Mouse (Mus musculus) cerebellum, adult 9-10 months (tissue): Measurements from ENCODE around the gene Plekha1.

Experiments
- DNase-seq: peaks from one replicate; pipeline ENCODE4 v3.0.0; 2022

The Plekha1 gene

DNA sequence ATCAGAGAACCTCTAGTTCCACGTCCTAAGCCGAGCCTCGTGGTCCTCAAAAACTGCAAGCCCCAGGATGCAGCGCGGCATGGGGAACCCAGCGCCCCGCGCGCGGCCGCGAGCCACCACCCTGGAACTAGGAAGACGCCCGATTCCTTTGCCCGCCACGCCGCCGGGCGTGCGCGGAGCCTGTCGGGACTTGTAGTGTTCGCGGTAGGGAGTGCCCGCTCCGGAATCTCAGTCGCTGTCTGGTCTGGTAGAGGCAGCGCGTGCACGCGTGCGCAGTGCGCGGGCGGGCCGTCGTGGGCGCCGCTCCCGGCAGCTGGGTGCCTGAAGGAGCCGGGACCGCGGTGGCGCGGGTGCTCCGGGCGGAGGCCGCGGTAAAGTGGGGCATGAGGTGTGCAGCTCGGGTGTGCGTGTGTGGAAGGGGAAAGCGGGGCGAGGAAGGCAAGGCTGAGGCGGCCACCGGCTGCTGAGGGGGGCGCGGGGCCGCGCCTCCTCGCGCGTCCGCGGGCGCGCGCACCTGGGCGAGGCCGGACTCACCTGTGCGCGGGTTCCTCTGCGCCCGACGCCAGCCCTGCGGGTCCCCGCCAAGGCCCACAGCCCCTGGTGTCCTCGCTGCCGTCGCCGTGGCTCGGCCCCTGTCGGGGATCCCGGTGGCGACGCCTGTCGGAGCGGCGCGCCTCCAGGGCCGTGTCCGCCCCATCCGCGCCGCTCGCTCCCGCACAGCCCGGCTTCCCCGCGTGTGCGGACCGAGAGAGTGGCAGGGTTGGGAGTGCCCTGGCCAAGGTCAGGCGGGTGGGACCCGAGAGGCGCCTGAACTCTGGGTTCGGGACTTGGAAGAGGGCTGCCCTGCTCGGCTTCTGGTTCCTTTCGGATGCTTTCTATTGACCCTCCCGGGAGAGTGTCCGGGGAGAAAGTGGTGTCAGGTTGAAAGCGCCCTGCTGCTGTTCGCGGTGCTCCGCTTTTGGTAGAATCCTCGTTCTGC lies at the start of gene Plekha1:
Plekha1 (plus strand) TSS at position 144 of the 979 bp plus-strand sequence.
- peak; percentile 99 for DNase-seq

- DNase-seq: no peak
Measured at GRCm38 (mm10) chr7:130816243-130816642, 49.3 kb upstream of the Plekha1 start.

DNA sequence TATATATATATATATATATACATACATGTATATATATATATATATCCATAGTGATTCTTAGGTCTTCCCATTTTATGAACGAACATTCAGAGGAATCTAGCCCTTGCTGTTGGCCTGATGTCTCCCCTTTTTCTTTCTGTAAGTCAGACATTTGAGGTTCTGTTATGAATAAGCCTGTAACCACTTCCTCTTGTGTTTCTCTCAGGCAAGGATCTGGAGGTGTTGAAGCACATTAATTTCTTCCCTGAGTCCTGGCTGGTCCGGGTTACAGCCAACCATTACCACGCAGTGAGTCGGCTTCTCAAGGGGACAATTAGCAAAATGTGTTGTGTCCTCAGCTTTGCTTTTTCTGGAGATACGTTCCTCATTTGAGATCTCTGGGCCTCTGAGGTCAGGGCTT lies 46.7 kb upstream of the Plekha1 start:
- DNase-seq: no peak

- no peak for DNase-seq
Measured at GRCm38 (mm10) chr7:130819624-130820023, 45.9 kb upstream of the Plekha1 start.

DNA sequence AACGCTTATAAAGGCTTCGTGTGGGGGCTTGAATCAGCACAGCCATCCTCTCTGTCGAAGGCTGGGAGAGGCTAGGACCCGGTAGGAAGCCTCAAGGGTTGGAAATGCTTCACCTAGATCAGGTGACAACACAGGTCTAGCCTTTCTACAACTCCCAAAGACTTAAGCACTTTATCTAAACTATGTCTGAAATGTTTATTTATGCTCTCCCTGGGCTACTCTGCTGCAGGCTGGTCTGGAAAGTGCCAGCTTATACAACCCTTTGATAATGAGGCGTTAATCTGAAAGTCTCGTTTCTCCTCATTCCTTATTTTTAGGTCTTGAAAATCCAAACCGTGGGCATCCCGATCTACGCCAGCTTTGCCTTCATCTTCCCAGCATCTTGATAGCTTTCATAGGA lies 41.6 kb upstream of the Plekha1 start:
- DNase-seq: no peak

- DNase-seq: no peak
Measured at GRCm38 (mm10) chr7:130826343-130826742, 39.2 kb upstream of the Plekha1 start.

DNA sequence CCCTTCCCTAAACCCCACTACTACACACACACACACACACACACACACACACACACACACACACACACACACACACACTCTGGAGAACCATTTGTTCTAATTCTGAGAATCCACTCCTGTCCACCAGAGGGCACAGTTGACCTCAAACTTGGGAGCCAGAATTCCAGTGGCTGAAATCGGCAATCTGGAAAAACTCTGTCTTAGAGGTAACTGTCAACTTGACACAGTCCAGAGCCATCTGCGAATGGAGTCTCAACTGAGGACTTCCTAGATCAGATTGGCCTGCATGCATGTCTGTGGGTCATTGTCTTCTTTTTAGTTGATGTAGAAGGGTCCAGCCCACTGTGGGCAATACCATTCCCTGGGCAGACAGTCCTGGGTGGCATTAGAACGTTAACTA lies 38.1 kb upstream of the Plekha1 start:
- peak; percentile 76 for DNase-seq

- no peak for DNase-seq
Measured at GRCm38 (mm10) chr7:130827844-130828403, 37.6 kb upstream of the Plekha1 start.

DNA sequence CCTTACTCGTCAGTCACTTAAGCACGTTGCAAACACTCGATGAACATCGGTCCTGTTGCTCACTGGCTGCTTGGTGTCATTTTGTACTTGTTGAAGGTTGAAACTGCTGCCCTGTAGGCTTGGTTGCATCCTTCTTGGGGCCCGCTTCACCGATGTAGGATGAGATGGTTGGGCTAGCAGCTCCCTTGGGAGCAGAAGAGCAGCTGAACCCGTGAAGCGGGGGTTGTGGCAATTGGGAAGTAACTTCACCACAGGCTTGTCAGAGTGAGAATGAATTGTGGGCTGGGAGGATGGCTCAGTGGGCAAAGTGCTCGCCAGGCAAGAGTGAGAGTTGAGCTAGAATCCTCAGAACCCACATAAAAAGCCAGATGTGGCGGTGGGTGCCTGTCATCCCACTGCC lies 37.1 kb upstream of the Plekha1 start:
- no peak for DNase-seq

DNA sequence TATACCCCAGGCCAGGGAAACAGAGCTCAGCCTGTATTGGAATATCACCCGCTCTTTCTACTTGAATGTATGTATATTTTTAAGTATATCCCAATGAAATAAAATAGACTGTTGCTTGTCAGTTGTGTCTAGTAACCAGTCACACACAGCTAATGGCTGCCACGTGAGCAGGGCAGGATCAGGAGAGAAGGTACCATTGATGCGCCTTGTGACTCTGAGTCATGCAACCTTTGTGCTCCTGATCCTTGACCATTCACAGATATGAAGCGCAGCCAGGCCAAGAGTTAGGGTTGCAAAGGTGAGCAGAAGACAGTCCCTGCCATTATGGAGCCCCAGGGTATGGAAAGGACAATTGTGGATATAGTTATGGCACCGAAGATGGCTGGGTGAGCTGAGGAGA lies 34.0 kb upstream of the Plekha1 start:
- no peak for DNase-seq

GRCm38 (mm10) chr7:130834299-130834698 lies 31.3 kb upstream of the Plekha1 start:
- no peak for DNase-seq

- peak; percentile 58 for DNase-seq
Measured at GRCm38 (mm10) chr7:130834958-130835861, 30.3 kb upstream of the Plekha1 start.

DNA sequence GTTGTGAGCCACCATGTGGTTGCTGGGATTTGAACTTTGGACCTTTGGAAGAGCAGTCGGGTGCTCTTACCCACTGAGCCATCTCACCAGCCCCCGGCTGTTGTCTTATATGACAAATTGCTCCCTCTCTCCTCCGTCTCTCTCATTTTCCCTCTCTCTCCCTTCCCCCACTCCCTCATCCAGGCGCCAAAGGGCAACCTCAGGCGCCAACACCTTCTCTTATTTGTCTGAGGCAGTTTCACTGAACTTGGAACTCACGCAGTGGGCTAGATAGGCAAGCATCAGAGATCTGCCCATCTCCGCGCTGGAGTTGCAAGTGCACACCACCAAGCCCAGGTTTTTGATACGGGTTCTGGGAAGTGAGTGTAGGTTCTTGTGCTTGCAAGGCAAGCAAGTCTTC lies 29.5 kb upstream of the Plekha1 start:
- DNase-seq: peak; percentile 48

DNA sequence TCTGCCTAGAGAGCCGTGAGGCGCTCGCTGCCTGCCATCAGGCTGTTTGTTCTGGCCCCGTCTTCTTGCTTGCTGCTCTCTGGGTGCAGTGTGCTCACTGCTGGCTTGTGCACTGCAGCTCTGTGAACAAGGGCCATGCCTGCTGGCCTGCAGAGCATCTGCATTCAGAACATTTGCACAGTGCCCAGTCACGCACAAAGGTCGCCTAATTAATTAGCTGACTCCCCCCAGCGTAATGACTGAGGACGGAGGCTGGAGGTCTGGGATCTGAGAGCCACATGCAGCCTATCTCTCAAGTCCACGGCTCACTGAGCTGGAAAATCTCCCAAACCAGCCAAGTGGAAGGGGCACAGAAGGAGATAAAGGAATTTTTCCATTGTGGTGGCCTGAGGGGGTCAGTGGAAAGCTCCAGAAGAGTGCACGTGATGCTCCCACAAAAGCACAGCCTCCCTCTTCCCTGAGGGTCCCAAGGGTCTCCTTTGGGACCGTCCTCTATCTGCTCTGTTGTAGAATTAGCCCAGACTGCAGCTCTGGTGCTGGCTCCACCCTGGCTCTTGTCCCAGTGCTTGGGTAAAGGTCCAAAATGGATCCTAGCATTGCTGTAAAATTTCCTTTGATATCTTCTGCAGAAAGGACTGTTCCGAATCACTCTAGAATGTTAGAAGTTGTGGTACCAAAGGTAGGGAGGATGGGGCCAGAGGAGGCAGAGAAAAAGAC lies 27.5 kb upstream of the Plekha1 start:
- peak; percentile 91 for DNase-seq

- no peak for DNase-seq
Measured at GRCm38 (mm10) chr7:130838658-130839025, 26.9 kb upstream of the Plekha1 start.

GRCm38 (mm10) chr7:130839380-130840100 lies 26.0 kb upstream of the Plekha1 start:
- no peak for DNase-seq

- DNase-seq: no peak
Measured at GRCm38 (mm10) chr7:130847164-130847718, 18.3 kb upstream of the Plekha1 start.

GRCm38 (mm10) chr7:130854684-130855292 lies 10.8 kb upstream of the Plekha1 start:
- no peak for DNase-seq

DNA sequence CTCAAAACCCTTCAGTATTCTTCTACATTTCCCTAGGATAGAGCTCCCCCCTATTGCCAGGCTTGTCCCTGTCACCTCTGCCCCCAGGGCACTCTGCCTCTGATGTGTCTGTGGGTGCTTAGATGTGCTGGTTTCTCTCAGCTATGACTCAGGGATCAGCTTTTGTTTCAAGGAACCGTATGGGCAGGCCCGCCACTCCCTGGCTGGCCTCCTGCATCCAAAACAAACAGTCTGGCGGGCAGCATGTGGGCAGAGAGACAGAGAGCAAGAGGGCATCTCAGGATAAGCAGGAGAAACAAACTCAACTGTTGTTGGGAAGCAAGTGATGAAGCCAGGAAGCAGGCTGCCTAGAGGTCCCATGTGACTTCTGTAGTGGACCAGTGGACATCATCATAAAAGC lies 9.9 kb upstream of the Plekha1 start:
- peak; percentile 73 for DNase-seq

- DNase-seq: no peak
Measured at GRCm38 (mm10) chr7:130857973-130858372, 7.6 kb upstream of the Plekha1 start.

DNA sequence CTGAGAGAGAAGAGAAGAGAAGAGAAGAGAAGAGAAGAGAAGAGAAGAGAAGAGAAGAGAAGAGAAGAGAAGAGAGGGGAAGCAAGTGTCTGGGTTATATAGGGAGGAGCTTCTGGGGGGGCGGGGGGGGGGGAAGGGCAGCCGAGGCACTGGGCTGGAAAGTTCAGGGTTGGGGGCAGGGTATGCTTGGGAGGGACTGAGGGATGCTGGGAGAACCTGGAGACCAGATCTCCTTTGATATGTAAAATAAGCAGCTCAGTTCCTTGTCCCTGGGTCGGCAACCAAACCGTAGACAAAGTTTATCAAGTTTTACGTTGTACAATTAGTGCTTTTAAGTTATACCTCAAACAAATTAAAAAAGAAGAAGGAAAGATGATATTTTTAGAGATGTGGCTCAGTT lies 5.6 kb upstream of the Plekha1 start:
- DNase-seq: no peak
